Mouse (Mus musculus) testis, postnatal 10 days (tissue): ENCODE data around the gene Tuba8.

Source experiments
- DNase-seq: peaks from one replicate; pipeline ENCODE4 v3.0.0; 2021; ENCODE audit warnings: low spot score

Gene Tuba8

GRCm38 (mm10) chr6:121228421-121228820, 17.9 kb downstream of the Tuba8 start:
- no peak for DNase-seq

GRCm38 (mm10) chr6:121232652-121233051, 22.2 kb downstream of the Tuba8 start:
- no peak for DNase-seq

GRCm38 (mm10) chr6:121236386-121236785, 25.9 kb downstream of the Tuba8 start:
- no peak for DNase-seq

- no peak for DNase-seq
Observed at GRCm38 (mm10) chr6:121238209-121238608, 27.7 kb downstream of the Tuba8 start.

GRCm38 (mm10) chr6:121241780-121242179, 31.3 kb downstream of the Tuba8 start:
- DNase-seq = no peak

GRCm38 (mm10) chr6:121243161-121243560, 32.7 kb downstream of the Tuba8 start:
- DNase-seq = no peak

GRCm38 (mm10) chr6:121245127-121246036, 34.9 kb downstream of the Tuba8 start, which contains the start of gene Usp18:
Gene Usp18, plus strand, starts transcription at chr6:121245906.
- peak; percentile 92 for DNase-seq

- DNase-seq = no peak
Observed at GRCm38 (mm10) chr6:121246037-121246361, 35.5 kb downstream of the Tuba8 start.

- DNase-seq = no peak
Observed at GRCm38 (mm10) chr6:121250406-121250805, 39.9 kb downstream of the Tuba8 start.

GRCm38 (mm10) chr6:121251256-121251655, 40.8 kb downstream of the Tuba8 start:
- DNase-seq = no peak

GRCm38 (mm10) chr6:121260548-121260947, 50.1 kb downstream of the Tuba8 start:
- DNase-seq = peak; percentile 86

GRCm38 (mm10) chr6:121261233-121261632, 50.7 kb downstream of the Tuba8 start:
- DNase-seq = no peak

GRCm38 (mm10) chr6:121262004-121262403, 51.5 kb downstream of the Tuba8 start:
- DNase-seq = no peak

- no peak for DNase-seq
Observed at GRCm38 (mm10) chr6:121262496-121262895, 52.0 kb downstream of the Tuba8 start.

GRCm38 (mm10) chr6:121270156-121270555, 59.7 kb downstream of the Tuba8 start:
- no peak for DNase-seq

- no peak for DNase-seq
Observed at GRCm38 (mm10) chr6:121271707-121272074, 61.2 kb downstream of the Tuba8 start.

GRCm38 (mm10) chr6:121272075-121272800, 61.7 kb downstream of the Tuba8 start:
- DNase-seq = peak; percentile 86

- DNase-seq = no peak
Observed at GRCm38 (mm10) chr6:121274356-121274755, 63.9 kb downstream of the Tuba8 start.
